Mouse (Mus musculus): ENCODE results near the gene Prr18.
A peak's percentile ranks its signal among the peaks of the same experiment; 100 is the strongest.

Gene Prr18

GRCm38 (mm10) chr17:8340407-8341359, 3.4 kb downstream of the Prr18 start:
- no peak for DNase-seq (ENCODE audit: low spot score)

- DNase-seq (ENCODE audit: low spot score), result no peak
Observed at GRCm38 (mm10) chr17:8341360-8341963, 4.2 kb downstream of the Prr18 start.

- DNase-seq (ENCODE audit: low spot score), result no peak
Observed at GRCm38 (mm10) chr17:8342706-8343105, 5.4 kb downstream of the Prr18 start.

- no peak for DNase-seq (ENCODE audit: low spot score)
Observed at GRCm38 (mm10) chr17:8343416-8343815, 6.2 kb downstream of the Prr18 start.

- no peak for DNase-seq (ENCODE audit: low spot score)
Observed at GRCm38 (mm10) chr17:8347765-8348285, 10.6 kb downstream of the Prr18 start.

GRCm38 (mm10) chr17:8348941-8349340, 11.7 kb downstream of the Prr18 start:
- DNase-seq (ENCODE audit: low spot score), result no peak

GRCm38 (mm10) chr17:8351088-8351487, 13.8 kb downstream of the Prr18 start:
- peak; percentile 67 for DNase-seq (ENCODE audit: low spot score)

GRCm38 (mm10) chr17:8355692-8356091, 18.4 kb downstream of the Prr18 start, which contains the start of gene T2:
Gene T2, plus strand, starts transcription at chr17:8355992.
- no peak for DNase-seq (ENCODE audit: low spot score)

- no peak for DNase-seq (ENCODE audit: low spot score)
Observed at GRCm38 (mm10) chr17:8357498-8357897, 20.2 kb downstream of the Prr18 start.

- no peak for DNase-seq (ENCODE audit: low spot score)
Observed at GRCm38 (mm10) chr17:8360876-8361275, 23.6 kb downstream of the Prr18 start.

GRCm38 (mm10) chr17:8361281-8362103, 24.2 kb downstream of the Prr18 start:
- DNase-seq (ENCODE audit: low spot score), result no peak

- no peak for DNase-seq (ENCODE audit: low spot score)
Observed at GRCm38 (mm10) chr17:8367514-8368480, 30.5 kb downstream of the Prr18 start.

- DNase-seq (ENCODE audit: low spot score), result peak; percentile 76
Observed at GRCm38 (mm10) chr17:8368570-8368969, 31.3 kb downstream of the Prr18 start.

GRCm38 (mm10) chr17:8369171-8369570, 31.9 kb downstream of the Prr18 start:
- no peak for DNase-seq (ENCODE audit: low spot score)

GRCm38 (mm10) chr17:8370634-8371229, 33.5 kb downstream of the Prr18 start:
- no peak for DNase-seq (ENCODE audit: low spot score)

- DNase-seq (ENCODE audit: low spot score), result peak; percentile 74
Observed at GRCm38 (mm10) chr17:8371834-8372233, 34.6 kb downstream of the Prr18 start.

- peak; percentile 75 for DNase-seq (ENCODE audit: low spot score)
Observed at GRCm38 (mm10) chr17:8372286-8373046, 35.2 kb downstream of the Prr18 start.

- no peak for DNase-seq (ENCODE audit: low spot score)
Observed at GRCm38 (mm10) chr17:8377298-8377697, 40.0 kb downstream of the Prr18 start.

GRCm38 (mm10) chr17:8385441-8385840, 48.2 kb downstream of the Prr18 start:
- no peak for DNase-seq (ENCODE audit: low spot score)

- DNase-seq (ENCODE audit: low spot score), result no peak
Observed at GRCm38 (mm10) chr17:8388463-8388862, 51.2 kb downstream of the Prr18 start.

Measured in left cerebral cortex, adult 11 months (tissue).